Mouse (Mus musculus): Measurements from ENCODE around the gene Fndc10. TPM values are rescaled to one million over a fixed set of nuclear protein-coding genes. Genes with fewer than 3 reads are reported as not detected.

Fndc10 gene
- polyA plus RNA-seq, 1 experiment from 2014 or later = 3.3 TPM

DNA sequence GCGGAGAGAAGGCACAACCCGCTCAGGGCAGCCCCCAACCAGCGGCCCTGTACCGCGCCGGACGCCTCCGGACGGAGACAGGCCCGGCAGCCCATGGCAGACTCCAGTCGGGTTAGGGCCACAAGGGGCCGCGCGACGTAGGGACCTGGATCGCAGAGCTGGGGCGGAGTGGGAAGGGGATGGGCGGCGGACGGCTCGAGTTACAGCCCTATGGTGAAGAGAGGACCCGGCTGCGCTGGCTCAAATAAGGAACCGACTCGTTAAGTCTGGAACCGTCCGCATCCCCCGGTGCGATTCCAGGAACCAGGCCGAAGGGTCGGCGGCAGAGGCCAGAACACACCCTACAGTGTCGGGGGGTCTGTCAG lies 41.1 kb upstream of the Fndc10 start, which contains the start of gene Mmp23:
Mmp23 (minus strand) TSS at position 299 of the 365 bp plus-strand sequence.
- Histone ChIP-seq H3K4me1 (ENCODE audit: insufficient read depth, low read depth, low read length) (peaks cover 23% of the 10 kb centered on the region), H3K4me3 (ENCODE audit: low read depth, low read length) (peak within 1 kb of the TSS; percentile 39), H3K27ac (ENCODE audit: low read length) (0 out of 2 replicates have a peak within 1 kb of the TSS, but pooled peaks have one; percentile 29), H3K36me3 (ENCODE audit: insufficient read depth, low read length) (peaks cover 17% of the 10 kb centered on the region; the same call in 1 of the 2 replicates), H3K9ac (replicated peaks; ENCODE audit: low read depth) (peak within 1 kb of the TSS; percentile 9), H3K27me3 (replicated peaks; ENCODE audit: insufficient read depth, low read length) (0 out of 2 replicates have a peak, but pooled peaks cover 4% of the 10 kb centered on the region), H3K4me2 (replicated peaks; ENCODE audit: low read depth, low read length) (peak within 1 kb of the TSS; percentile 63), H3K9me3 (ENCODE audit: low read length) (no peaks in the 10 kb centered on the region)
- TF ChIP-seq EP300 (IDR thresholded peaks at IDR 0.05) (no peak), CTCF (IDR thresholded peaks at IDR 0.05) (peak; percentile 50)
- DNase-seq (ENCODE audit: low spot score) (peak; percentile 70), ATAC-seq (peak; percentile 19)
- 1% methylated on average over 33 of the region's 33 CpGs for WGBS

DNA sequence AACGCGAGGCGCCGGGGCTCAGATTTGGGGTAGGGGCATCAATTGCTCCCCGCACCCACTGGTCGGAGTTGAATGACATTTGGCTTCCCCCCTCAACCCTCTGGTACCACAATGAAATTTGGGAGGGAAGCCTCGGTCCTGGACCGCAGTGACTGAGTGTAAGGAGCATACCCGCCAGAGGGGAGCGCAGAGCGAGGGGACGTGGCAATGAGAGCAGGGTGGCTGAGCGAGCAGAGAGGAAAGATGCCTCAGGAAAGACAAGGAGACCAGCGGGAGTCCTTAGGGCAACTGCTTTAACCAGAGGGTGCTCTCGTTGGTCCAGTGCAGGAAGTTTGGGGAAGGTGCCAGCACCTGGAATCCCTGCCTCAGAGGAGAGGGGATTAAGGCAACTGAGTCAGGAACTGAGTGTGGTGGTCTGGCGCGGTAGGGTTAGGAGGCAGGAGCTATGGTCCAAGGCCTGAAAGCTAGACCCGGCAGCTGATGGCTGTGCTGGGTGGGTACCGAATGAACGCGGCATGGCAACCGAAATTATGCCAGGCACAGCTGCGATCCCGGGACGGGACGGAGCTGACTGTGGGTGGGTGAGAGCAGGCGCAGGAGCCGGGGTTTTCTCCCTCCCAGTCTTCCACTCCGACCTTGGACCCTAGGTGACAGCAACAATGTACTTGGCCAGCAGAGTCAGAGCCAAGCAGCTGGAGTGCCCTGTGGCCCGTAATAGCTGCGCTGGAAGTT lies 40.5 kb upstream of the Fndc10 start:
- peaks cover 13% of the 10 kb centered on the region; the same call in 1 of the 2 replicates for H3K36me3 ChIP-seq (ENCODE audit: insufficient read depth, low read length)
- H3K4me3 ChIP-seq (ENCODE audit: low read depth, low read length) = peak overlapping the region; percentile 33
- H3K27ac ChIP-seq (ENCODE audit: low read length) = no peak overlapping the region
- WGBS = 1% methylated on average over 31 of the region's 31 CpGs
- peak overlapping the region; percentile 63 for H3K4me2 ChIP-seq (replicated peaks; ENCODE audit: low read depth, low read length)
- TF ChIP-seq CTCF (IDR thresholded peaks at IDR 0.05) (peak; percentile 56), EP300 (IDR thresholded peaks at IDR 0.05) (no peak)
- H3K27me3 ChIP-seq (replicated peaks; ENCODE audit: insufficient read depth, low read length) = 0 out of 2 replicates have a peak, but pooled peaks cover 4% of the 10 kb centered on the region
- ATAC-seq = no peak
- H3K9me3 ChIP-seq (ENCODE audit: low read length) = no peaks in the 10 kb centered on the region
- H3K4me1 ChIP-seq (ENCODE audit: insufficient read depth, low read depth, low read length) = peaks cover 23% of the 10 kb centered on the region
- peak overlapping the region; percentile 9; the same call in 1 of the 2 replicates for H3K9ac ChIP-seq (replicated peaks; ENCODE audit: low read depth)
- DNase-seq (ENCODE audit: low spot score) = peak; percentile 46

DNA sequence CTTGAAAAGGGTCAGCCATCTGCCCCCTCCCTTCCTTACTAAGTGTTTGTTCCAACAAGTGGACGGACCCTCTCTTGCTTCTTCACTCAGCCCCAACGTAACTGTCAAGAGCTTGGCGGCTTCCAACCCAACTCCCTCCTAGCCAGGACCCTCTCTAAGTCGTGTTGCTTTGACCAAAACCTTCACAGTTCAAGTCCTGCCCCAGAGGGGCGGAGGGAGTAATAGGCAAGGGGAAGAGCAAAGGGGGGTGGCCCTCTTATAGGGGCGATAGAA lies 40.0 kb upstream of the Fndc10 start:
- peaks cover 23% of the 10 kb centered on the region for H3K4me1 ChIP-seq (ENCODE audit: insufficient read depth, low read depth, low read length)
- no peak overlapping the region for H3K9ac ChIP-seq (replicated peaks; ENCODE audit: low read depth)
- H3K4me2 ChIP-seq (replicated peaks; ENCODE audit: low read depth, low read length) = peak overlapping the region; percentile 63
- 0% methylated on average over 6 of the region's 6 CpGs for WGBS
- peak overlapping the region; percentile 39 for H3K4me3 ChIP-seq (ENCODE audit: low read depth, low read length)
- no peak overlapping the region for H3K27ac ChIP-seq (ENCODE audit: low read length)
- H3K27me3 ChIP-seq (replicated peaks; ENCODE audit: insufficient read depth, low read length) = 0 out of 2 replicates have a peak, but pooled peaks cover 4% of the 10 kb centered on the region
- H3K9me3 ChIP-seq (ENCODE audit: low read length) = no peaks in the 10 kb centered on the region
- DNase-seq (ENCODE audit: low spot score) (peak; percentile 9), ATAC-seq (no peak)
- peaks cover 8% of the 10 kb centered on the region; the same call in 1 of the 2 replicates for H3K36me3 ChIP-seq (ENCODE audit: insufficient read depth, low read length)
- no peak for TF ChIP-seq EP300 (IDR thresholded peaks at IDR 0.05)
- no peak for TF ChIP-seq CTCF (IDR thresholded peaks at IDR 0.05)

DNA sequence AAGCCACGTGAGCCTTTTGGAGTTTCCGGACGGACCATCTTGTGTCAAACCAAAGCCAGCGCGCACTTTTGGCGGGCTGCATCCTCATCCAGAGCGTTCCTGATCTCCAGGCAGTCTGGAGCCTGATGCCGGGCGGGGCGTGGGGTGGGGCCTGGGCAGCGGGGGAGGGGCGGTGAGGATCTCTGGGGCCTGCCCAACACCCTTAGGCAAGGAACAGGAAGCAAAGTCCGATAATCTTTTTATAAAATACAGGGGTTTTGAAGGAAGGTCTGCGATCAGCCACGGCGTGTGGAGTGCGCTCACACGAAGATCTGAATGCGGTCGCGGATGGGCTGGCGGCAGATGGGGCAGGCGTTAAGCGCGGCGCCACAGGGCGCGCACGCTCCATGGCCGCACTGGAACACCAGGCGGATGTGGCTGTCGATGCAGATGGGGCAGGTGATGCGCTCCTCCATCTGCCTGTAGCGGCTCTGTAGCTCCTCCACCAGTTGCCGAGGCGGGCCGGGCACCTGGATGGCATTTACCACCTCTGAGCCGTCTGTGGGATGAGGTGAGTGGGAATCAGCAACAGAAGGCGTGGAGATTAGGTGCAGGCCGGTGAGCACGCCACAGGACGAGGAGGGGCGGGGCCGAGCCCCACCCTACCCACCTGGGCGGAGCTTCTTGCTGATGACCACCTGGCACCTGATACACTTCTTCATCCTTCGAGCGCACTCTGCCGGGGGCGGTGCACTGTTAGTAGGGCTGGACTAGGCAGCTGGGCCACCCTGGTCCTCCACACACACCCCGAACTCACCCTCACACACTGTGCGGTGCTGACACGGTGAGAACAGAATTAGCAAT lies 39.5 kb upstream of the Fndc10 start:
- H3K4me1 ChIP-seq (ENCODE audit: insufficient read depth, low read depth, low read length) = peaks cover 23% of the 10 kb centered on the region
- TF ChIP-seq CTCF (IDR thresholded peaks at IDR 0.05) (no peak; the same call in 1 of the 2 replicates), EP300 (IDR thresholded peaks at IDR 0.05) (no peak)
- H3K9ac ChIP-seq (replicated peaks; ENCODE audit: low read depth) = no peak overlapping the region; the same call in 1 of the 2 replicates
- H3K9me3 ChIP-seq (ENCODE audit: low read length) = no peaks in the 10 kb centered on the region
- ATAC-seq (peak; percentile 59), DNase-seq (ENCODE audit: low spot score) (peak; percentile 75)
- peak overlapping the region; percentile 51; the same call in 1 of the 2 replicates for H3K27ac ChIP-seq (ENCODE audit: low read length)
- H3K36me3 ChIP-seq (ENCODE audit: insufficient read depth, low read length) = peaks cover 2% of the 10 kb centered on the region; the same call in 1 of the 2 replicates
- H3K27me3 ChIP-seq (replicated peaks; ENCODE audit: insufficient read depth, low read length) = 0 out of 2 replicates have a peak, but pooled peaks cover 4% of the 10 kb centered on the region
- WGBS = 3% methylated on average over 50 of the region's 52 CpGs
- H3K4me2 ChIP-seq (replicated peaks; ENCODE audit: low read depth, low read length) = peak overlapping the region; percentile 63
- peak overlapping the region; percentile 39 for H3K4me3 ChIP-seq (ENCODE audit: low read depth, low read length)

DNA sequence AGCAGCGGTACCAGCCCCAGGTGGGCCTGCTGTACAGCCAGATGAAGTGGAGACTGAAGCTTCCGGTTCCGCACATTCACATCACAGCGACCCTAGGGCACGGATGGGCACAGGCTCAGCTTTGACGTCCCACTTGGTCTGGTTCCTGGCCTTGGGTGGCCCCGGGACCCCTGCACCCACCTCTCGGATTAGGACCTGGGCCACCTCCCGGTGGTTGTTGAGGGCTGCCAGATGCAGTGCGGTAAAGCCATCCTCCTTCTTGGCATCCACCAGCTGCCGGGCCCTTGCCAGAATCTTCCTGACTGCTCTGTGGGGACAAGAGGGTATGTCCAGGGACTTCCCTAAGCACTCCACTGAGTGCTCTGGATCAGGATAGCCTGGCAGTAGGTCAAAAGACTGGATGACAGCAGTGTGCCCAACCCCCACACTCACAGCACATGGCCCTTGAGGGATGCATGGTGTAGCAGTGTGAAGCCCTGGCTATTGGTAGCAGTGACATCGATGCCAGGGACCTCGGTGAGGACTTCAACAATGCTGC lies 37.9 kb upstream of the Fndc10 start:
- DNase-seq (ENCODE audit: low spot score) (no peak), ATAC-seq (no peak)
- Histone ChIP-seq H3K4me2 (replicated peaks; ENCODE audit: low read depth, low read length) (no peak overlapping the region), H3K9me3 (ENCODE audit: low read length) (no peaks in the 10 kb centered on the region), H3K27me3 (replicated peaks; ENCODE audit: insufficient read depth, low read length) (0 out of 2 replicates have a peak, but pooled peaks cover 4% of the 10 kb centered on the region), H3K27ac (ENCODE audit: low read length) (no peak overlapping the region), H3K4me1 (ENCODE audit: insufficient read depth, low read depth, low read length) (peaks cover 23% of the 10 kb centered on the region), H3K36me3 (ENCODE audit: insufficient read depth, low read length) (no peaks in the 10 kb centered on the region), H3K9ac (replicated peaks; ENCODE audit: low read depth) (no peak overlapping the region), H3K4me3 (ENCODE audit: low read depth, low read length) (no peak overlapping the region)
- TF ChIP-seq EP300 (IDR thresholded peaks at IDR 0.05) (no peak), CTCF (IDR thresholded peaks at IDR 0.05) (no peak)
- 92% methylated on average over 13 of the region's 13 CpGs for WGBS

DNA sequence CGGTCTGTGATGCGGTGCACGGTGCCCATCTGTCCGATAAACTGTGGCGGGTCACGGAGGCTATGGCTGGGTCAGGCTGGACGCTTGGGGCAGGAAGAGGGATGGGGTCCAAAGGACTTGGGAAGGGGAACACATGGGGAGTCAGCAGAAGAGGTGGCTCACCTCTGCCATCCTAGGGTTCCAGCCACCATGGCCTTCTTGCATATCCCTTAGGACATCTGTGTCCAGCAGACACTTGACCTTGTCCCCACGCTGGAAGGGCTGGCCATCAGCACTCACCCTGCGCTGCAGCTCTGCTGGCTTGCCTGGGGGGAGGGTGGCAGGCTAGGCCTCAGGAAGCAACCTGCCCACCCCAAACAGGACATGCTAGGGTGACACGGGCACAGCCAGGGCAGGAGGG lies 35.2 kb upstream of the Fndc10 start:
- Histone ChIP-seq H3K9me3 (ENCODE audit: low read length) (no peaks in the 10 kb centered on the region), H3K27ac (ENCODE audit: low read length) (no peak overlapping the region), H3K4me1 (ENCODE audit: insufficient read depth, low read depth, low read length) (peaks cover 8% of the 10 kb centered on the region), H3K27me3 (replicated peaks; ENCODE audit: insufficient read depth, low read length) (0 out of 2 replicates have a peak, but pooled peaks cover under 1% of the 10 kb centered on the region), H3K4me3 (ENCODE audit: low read depth, low read length) (no peak overlapping the region), H3K9ac (replicated peaks; ENCODE audit: low read depth) (no peak overlapping the region), H3K36me3 (ENCODE audit: insufficient read depth, low read length) (no peaks in the 10 kb centered on the region), H3K4me2 (replicated peaks; ENCODE audit: low read depth, low read length) (no peak overlapping the region)
- no peak for ATAC-seq
- TF ChIP-seq CTCF (IDR thresholded peaks at IDR 0.05) (no peak), EP300 (IDR thresholded peaks at IDR 0.05) (no peak)
- 92% methylated on average over 10 of the region's 10 CpGs for WGBS
- no peak for DNase-seq (ENCODE audit: low spot score)
